Mouse (Mus musculus): Measurements from ENCODE around the gene Olfr49. TPM values are rescaled to one million over a fixed set of nuclear protein-coding genes. Genes with fewer than 3 reads are reported as not detected.

The Olfr49 gene
- not detected for total RNA-seq (2021)
- long read RNA-seq, experiment 1 = 0 reads
- long read RNA-seq, experiment 2 = 0 reads

DNA sequence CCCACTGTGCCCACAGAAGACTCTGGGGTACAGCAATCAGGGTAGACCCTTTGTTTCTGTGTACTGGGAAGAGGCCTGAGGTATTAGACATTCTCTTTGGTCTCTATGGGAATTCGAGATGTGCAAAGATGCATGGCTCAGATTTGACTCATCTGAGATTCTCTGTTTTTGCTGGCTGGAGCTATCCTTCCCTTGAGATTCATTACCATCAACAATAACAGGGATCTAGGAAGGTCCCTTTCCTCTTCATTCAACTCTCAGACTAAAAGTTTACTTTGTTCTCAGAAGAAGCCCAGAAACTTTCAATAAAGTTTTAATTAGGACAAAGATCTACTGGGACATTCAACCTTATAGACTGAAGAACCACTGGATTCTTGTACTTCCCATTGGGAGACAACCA lies at the start of gene Olfr49:
TSS of gene Olfr49 (minus strand) at position 101 of the 400 bp plus-strand sequence.
- intact Hi-C loops (cut with DNase I) = no loop called here
- no peak for DNase-seq

DNA sequence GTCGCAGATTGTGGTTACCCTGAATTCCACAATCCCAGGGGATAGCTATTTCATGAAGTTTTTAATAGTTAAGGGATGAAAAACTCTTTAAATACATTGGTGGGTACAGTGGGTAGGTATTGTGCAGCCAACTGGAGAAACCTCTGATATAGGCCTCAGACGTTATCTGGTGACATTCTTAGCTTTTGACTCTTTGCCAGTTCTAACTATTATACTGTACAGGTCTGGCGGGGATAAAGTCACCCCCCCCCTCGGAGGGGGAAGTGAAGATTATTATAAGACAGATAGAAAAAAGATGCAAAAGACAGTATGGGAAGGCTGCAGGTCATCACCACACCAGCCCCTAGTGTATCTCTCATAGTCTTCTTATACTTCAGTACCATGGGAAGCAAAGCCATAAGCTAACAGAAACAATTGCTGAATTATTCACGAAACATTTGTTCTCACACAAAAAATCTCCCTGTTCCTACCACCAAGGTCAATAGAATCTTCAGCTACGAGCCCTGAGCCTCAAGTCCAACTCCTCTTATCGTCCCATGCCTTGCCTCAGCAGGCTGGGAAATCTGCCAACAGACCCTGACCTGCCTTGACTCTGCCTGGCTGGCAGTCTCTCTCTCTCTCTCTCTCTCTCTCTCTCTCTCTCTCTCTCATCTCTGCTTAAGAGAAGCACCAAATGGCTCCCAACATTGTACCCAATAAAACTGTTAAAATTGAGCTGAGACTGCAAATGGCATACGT lies 48.9 kb upstream of the Olfr49 start:
- intact Hi-C loops (cut with DNase I) = no loop called here
- no peak for DNase-seq

DNA sequence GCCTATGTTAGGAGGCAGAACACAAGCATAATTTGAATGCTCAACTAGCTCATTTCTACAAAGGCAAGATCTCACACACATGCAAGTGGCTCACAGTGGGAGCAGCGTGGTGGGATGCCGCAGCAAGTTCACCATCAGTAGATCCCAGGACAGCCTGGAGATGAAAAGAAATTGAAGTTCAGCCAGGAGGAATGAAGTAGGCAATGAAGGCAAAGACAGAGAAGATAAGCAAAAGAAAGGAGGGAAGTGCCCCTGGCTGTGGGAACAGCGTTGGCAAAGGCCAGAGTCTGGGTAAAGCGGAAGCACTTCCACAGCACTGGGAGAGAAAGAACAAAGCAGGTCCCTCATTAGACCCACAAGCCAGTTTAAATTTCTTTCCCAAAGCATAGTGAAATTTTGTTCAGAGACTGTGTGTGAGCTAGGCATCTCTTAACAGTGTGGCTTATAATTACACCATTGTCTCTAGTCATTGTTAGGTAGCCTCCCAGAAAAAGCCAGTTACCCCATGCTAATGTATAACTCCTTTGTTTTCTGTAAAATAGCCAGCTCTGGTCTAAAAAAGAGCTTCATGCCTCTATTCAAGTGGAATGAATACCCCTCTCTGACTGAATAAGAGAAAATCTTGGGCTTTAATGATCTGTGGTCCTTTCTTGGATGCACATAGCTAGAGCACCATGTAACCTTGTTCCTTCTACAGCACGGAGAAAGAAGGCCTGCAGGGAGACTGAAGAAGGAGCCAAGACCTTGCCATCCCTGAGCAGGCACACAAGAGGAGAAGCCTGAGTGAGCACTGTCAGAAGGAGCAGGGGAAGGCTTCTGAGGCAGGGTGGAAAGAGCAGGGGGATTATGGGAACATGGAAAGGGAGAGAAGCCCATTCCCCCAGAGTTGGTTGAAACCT lies 47.7 kb upstream of the Olfr49 start:
- intact Hi-C loops (cut with DNase I) = no loop called here
- no peak for DNase-seq

DNA sequence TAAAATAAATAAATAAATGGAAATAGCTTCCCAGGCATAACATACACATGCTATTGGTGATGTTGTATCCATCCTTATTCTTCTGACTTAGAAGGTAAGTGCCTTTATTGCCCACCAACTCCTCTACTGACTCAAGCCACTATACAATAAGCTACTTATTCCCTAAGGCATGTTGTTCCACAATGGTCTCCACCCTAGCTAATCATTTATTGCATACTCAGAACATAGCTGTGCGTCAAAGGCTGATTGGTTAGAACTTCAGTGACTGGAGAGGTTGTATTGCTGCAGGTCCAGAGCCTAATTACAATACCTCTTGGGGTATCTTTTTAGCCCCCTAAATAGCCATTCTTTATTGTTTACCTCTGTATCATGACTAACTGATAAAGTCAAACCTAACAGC lies 46.4 kb upstream of the Olfr49 start:
- DNase-seq = no peak
- intact Hi-C loops (cut with DNase I) = no loop called here

DNA sequence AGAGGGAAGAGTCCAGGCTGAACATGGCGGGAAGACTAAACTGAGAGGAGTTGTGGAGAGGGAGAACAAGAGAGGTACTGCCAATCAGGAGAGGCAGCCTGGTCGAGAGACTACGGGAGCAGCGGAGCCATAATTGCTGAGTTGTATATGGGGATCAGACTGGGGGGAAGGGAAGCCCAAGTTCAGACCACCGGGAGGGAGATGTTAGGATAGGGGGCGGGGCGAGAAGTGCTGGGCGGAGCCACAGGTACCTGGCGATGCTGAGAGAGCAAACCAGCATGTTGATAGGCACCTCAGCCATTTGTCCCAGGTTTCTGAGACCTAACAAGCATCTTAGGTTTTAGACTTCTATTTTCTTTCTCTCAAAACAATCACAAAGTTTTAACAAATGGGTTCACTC lies 44.5 kb upstream of the Olfr49 start:
- intact Hi-C loops (cut with DNase I) = no loop called here
- DNase-seq = no peak

DNA sequence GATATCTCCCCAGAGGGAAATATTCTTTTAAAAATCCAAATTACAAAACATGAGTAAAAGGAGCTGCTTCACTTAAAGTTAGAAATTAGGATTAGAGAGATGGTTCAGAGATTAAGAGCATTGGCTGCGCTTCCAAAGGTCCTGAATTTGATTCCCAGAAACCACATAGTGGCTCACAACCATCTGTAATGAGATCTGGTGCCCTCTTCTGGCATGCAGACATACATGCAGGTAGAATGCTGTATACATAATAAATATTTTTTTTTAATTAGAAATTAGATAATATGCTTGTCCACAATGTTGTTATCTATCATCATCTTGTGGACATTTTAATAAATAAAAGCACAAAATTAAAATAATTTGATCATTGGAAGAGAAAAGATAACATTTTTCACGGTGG lies 43.8 kb upstream of the Olfr49 start:
- no peak for DNase-seq
- intact Hi-C loops (cut with DNase I) = no loop called here

DNA sequence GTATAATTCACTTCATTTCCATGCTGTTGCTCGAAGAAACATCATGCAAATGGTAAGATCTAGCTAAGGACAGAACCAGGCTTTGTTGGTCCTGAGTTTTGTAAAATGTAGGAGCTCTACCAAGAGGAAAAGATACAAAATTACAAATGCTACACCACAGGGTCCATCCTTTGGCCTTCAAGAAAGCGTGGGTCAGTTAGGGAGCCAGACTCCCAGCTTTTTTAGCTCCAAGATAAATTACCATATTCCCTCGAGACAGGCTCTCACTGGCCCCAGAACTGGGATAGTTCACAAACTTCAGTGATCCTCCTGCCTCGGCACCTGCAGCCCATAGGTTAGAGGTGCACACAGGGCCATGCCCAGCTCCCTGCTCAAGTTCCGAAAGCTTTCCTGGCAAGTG lies 39.7 kb upstream of the Olfr49 start:
- intact Hi-C loops (cut with DNase I) = no loop called here
- no peak for DNase-seq

DNA sequence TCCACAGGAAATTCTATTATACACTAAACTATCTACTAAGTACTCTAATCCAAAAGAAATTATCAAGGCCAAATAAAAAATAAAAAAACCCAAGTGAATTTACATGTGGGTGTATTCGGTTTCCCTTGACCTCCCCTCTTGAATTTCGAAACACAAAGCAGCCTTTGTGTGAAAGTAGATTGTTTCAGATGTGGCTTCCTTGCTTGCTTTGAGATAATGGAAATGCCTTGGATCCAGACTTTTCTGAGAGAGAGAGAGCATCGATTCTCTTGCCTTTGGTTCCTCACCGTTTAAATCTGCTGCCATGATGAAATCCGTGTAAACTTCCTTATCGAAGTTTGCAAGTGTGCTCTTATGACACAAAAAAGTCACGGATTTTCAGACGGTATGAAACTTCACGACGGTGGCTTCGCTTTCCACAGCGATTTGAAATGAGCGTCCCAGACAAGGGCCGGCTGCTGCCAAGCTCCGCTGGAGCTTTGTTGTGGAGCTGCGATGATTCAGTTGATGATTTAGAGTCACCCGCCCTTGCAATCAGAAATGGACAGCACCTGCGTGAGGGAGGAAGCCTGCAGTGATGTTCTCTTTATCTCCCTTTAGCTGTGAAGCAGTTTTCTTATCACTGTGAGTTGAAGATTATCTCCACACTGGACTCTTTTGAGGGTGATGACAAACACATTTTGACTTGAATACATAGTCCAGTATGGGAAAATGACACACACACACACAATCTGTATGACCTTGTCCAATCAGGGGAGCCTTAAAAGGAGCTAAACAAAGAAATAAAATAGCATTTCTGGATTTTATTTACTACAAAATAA lies 37.0 kb upstream of the Olfr49 start:
- intact Hi-C loops (cut with DNase I) = no loop called here
- DNase-seq = no peak

DNA sequence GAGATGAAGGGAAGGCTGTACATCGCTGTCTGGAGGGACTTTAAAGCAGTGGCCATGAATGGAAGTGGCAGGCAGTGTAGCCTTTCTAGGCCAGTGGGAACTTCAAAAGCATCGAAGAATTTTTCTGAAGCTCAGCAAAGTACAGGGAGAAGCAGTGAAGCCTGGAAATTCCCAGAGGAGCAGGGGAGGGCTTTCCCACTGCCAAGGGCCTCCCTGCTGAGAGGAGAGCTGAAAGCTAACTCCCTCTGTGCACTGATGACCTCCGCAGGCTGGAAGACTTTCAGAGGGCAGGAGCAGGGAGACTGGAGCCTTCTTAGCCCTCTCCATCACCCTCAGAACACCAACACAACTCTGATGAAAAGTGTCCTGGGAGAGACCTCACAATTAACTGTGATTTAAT lies 27.0 kb upstream of the Olfr49 start:
- DNase-seq = no peak
- intact Hi-C loops (cut with DNase I) = no loop called here

DNA sequence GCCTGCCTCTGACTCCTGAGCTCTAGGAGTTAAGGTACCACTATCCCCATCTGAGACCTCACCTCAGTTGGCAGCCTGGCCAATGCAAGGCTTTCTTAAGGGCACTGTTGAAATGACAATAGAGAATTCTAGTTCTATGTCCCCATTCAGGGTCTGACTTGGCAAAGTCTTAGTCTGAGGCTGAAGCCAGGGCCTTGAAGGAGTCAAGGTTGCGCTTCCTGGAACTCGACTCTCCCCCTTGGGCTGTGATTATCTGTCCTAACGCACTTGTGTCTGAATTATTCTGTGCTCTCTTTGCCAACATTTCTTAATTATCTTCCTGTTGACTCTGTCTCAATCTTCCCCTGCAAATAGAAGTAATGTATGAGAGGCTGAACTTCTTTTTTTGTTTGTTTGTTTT lies 15.9 kb upstream of the Olfr49 start:
- DNase-seq = no peak
- intact Hi-C loops (cut with DNase I) = no loop called here

DNA sequence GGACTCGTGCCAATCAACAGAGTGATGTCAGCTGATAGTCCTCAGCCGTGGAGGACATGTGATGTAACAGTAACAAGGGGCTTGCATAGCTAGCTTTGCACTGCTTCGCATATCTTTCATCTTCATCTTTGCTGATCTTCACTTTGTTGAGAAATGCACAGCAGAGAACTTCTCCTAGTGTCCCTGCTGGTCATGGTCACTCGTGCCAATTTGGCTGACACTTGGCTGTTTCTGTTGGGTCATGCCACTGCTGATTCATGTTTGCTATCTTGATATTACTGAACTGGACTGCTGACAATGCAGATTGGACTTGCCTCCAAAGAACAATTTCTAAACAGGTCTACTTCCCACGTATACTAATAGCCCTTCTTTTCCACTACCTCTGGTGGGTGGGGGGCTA lies 15.4 kb upstream of the Olfr49 start:
- intact Hi-C loops (cut with DNase I) = no loop called here
- DNase-seq = no peak

DNA sequence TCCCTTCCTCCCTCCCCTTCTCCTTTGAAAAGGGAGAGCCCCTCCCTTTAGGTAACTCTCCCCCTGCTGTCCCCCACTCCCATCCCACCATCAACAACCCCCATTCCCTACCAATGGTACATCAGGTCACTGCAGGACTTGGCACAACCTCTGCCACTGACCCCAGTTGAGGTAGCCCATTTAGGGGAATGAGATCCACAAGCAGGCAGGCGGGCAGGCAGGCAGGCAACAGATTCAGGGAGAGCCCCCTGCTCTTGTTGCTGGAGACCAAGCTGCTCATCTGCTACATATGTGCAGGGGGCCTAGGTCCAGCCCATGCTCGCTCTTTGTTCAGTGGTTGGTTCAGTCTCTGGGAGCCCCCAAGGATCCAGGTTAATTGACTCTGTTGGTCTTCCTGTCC lies 8.3 kb downstream of the Olfr49 start:
- intact Hi-C loops (cut with DNase I) = no loop called here
- DNase-seq = no peak

DNA sequence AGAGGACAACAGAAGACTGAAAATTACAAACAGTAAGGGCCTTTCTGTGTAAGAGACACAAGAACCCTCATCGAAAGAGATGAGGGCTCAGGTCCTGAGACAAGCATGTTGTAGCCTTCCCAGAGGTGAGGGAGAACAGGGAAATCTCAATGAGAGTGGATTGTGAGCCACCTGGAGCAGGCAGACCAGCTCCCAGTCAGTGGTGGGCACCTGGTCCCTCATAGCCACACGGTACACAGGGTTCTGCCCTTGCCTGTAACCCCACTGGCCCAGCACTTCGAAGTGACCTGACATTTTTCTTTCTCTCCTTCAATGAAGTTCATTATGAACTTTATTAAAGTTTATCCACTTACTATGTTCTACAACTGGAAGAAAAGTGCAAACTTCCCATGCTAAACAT lies 12.0 kb downstream of the Olfr49 start:
- DNase-seq = no peak
- intact Hi-C loops (cut with DNase I) = no loop called here

DNA sequence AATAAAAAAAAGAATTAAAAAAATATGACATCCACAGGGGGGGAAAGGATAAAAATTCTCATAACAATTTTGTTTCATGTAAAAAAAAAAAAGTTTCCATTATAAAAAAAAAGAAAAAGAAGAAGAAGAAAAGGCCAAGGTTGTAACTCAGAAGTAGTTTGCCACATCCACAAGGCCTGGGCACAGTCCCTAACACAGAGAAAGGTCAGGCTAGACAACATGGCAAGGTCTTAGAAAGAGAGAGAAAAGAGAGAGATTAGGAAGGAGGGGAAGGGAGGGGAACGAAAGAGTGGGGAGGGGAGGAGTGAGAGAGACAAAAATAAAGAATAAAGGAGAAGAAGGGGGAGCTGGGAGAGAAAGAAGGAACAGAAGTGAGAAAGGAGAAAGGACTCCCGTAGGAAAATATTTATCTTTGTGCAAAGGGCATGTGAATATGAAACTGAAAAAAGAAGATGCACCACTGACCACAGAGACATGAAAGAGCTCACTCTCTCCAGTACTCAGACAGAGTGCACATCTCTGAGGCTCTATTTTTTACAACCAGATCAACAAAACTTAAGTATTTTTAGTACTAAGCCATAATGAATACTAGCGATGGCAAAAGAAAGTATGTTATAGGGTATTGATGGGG lies 12.6 kb downstream of the Olfr49 start:
- intact Hi-C loops (cut with DNase I) = no loop called here
- DNase-seq = no peak

DNA sequence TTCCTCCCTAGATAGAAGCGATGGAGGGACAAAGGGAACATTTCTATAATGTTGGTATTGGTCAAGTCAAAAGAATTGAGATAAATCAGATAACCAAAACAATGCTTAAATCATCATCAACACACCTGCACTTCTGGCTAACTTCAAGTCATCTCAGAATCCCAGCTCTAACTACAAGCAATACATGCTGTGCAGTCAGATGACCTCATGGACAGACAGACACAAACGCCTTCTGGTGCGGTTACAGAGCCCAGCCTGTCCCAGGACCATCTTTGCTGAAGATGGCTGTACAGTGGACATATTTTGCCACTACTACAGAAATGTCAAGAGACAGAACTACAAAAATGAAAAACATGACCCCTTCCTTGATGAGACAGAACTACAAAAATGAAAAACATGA lies 14.3 kb downstream of the Olfr49 start:
- intact Hi-C loops (cut with DNase I) = no loop called here
- DNase-seq = no peak

DNA sequence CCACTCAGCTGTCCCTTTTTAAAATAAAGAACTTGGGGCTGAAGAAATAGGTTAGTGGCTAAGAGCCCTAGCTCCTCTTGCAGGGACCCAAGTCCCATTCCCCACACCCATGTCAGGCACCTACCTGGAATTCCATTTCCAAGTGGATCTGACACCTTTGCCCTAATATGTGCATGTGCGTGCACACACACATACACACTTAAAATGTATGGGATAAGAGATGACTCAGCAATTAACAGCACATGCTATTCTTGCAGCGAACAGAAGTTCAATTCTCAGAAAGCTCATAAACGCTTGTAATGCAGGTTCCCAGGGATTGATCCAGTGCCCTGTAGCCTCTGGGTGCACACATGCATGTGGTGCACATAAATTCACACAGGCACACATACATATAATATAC lies 15.2 kb downstream of the Olfr49 start:
- no peak for DNase-seq
- intact Hi-C loops (cut with DNase I) = no loop called here

DNA sequence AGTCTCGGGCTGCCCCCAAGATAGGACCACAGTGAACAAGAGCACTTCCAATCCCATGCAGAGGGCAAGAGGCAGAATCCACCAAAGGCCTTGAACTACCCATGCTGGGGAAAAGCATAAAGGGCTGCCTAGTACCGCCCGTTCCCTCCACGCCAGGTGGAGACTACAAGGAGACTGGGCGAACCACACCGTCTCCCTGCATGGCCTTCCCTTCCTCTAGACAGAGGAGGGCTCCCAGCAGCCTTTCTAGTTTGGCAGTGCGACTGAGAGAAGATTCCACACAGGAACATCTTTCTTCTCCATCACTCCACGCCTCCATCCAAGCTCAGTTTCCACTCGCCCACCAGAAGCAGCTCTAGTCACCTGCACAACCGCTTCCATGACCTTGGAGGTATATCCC lies 16.8 kb downstream of the Olfr49 start:
- intact Hi-C loops (cut with DNase I) = no loop called here
- DNase-seq = no peak

DNA sequence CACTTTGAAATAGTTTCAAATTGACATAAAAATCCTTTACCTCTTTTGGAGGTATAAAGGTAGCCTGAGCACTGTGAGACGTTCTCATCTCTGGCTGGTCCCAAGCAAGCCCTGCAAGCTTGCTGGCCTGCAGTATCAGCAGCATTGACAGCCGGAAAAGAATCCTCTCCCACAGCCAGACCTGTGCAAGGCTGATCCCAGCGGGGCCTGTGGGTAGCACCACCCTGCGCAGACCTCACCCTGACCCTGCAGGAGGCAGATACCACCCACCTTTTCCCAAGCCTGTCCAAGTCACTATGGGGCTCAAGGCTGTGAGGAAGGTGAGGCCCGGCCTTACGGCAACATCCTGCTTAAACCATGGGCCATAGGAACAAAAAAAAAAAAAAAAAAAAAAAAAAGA lies 18.8 kb downstream of the Olfr49 start:
- no peak for DNase-seq
- intact Hi-C loops (cut with DNase I) = no loop called here

DNA sequence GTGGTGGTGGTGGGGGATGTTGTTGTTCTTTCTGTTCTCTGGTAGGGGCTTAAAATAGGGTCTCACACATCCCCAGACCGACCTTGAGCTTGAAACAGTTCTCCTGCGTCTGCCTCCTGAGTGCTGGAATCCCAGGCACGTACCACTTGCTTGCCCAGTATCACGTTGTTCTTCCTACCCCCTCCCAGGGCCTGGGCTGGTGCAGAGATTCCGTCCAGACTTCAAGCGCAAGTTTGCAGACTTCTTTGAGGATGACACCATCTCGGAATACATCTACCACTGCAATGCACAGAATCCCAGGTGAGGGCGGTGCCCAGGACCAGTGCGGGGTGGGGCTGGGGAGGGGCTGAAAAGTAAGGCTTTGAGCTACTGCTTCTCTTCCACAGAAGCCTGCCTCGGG lies 19.6 kb downstream of the Olfr49 start:
- intact Hi-C loops (cut with DNase I) = no loop called here
- DNase-seq = no peak

DNA sequence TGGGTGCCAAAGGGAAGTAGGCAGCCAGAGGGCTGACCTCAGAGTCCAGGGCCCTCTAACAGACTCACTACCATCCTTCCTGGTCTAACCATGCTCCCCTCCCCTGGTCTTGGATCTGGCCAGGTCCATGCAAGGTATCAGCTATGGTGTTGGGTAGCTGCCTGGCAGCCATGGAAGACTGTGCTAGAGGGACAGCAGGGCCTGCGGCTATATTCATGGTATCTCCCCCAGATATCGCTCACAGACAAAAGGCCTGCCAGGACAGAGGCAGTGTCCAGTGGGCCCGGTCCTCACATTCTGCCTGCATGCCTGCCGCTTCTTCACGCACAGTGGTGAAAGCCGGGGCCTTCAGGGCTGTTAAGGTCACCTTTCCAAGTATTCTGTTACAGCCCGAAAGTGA lies 20.5 kb downstream of the Olfr49 start:
- intact Hi-C loops (cut with DNase I) = no loop called here
- DNase-seq = no peak

DNA sequence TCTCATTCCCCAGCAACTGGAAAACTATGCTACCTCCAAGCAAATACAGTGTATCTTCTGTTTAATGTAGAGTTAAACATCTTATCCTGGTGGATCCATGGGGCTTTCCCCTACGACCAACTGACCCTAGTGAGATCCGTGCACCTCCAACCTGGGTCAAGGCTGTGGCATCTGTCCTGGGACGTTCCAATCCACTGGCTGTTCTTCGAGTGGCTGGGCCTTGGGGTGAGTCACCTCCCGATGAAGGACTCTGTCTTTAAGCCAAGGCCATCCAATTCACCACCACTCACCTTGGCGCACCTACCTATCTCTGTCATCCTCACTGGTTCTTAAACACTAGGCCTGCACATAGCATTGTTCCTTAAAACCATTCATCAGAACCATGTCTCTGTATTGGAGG lies 21.6 kb downstream of the Olfr49 start:
- intact Hi-C loops (cut with DNase I) = no loop called here
- no peak for DNase-seq

Measured in gastrocnemius, postnatal 36 days (tissue).